ENCODE assay signal across 14 mouse cellular contexts in genomic region chr15:67249147-67249546, GRCm38 (mm10).
DNase-seq lines count a peak whose midpoint lies in the region; ATAC-seq lines count a peak whose summit lies in the region.
"Had no signal": no experiment of that assay in that cellular context is flagged by ENCODE, and none has a peak within 500 bp of the region (broad histone marks: within the 10 kb centered on the region; RNA-seq: fewer than 3 reads in every experiment).

No protein-coding gene starts in this region.

- H3K4me2 ChIP-seq in heart, embryonic 13.5 days = peak overlapping the region; percentile 49
- H3K4me2 ChIP-seq in midbrain, embryonic 13.5 days (replicated peaks) = no peak overlapping the region
- H3K4me2 ChIP-seq: limb, embryonic 13.5 days had no signal

- no peak overlapping the region for H3K4me3 ChIP-seq in heart, embryonic 13.5 days
- H3K4me3 ChIP-seq in midbrain, embryonic 13.5 days (replicated peaks) = no peak overlapping the region
- no peak overlapping the region for H3K4me3 ChIP-seq in midbrain, embryonic 10.5 days
- H3K4me3 ChIP-seq: erythroblast, embryonic 14.5 days; hindbrain, embryonic 10.5 days; limb, embryonic 13.5 days had no signal

- no peaks in the 10 kb centered on the region for H3K36me3 ChIP-seq in heart, embryonic 13.5 days
- no peaks in the 10 kb centered on the region for H3K36me3 ChIP-seq in midbrain, embryonic 13.5 days
- no peaks in the 10 kb centered on the region for H3K36me3 ChIP-seq in midbrain, embryonic 10.5 days
- H3K36me3 ChIP-seq: hindbrain, embryonic 10.5 days; limb, embryonic 13.5 days had no signal

- H3K27ac ChIP-seq in heart, embryonic 13.5 days (replicated peaks) = peak overlapping the region; percentile 63
- H3K27ac ChIP-seq in midbrain, embryonic 13.5 days = peak overlapping the region; percentile 30; the same call in 1 of the 2 replicates
- no peak overlapping the region for H3K27ac ChIP-seq in midbrain, embryonic 10.5 days (replicated peaks)
- H3K27ac ChIP-seq: hindbrain, embryonic 10.5 days; limb, embryonic 13.5 days had no signal

- H3K27me3 ChIP-seq in heart, embryonic 13.5 days (replicated peaks) = no peaks in the 10 kb centered on the region
- 0 out of 2 replicates have a peak, but pooled peaks cover 3% of the 10 kb centered on the region for H3K27me3 ChIP-seq in midbrain, embryonic 13.5 days
- H3K27me3 ChIP-seq in midbrain, embryonic 10.5 days (ENCODE audit: low read depth, poor library complexity, severe bottlenecking) = peaks cover 22% of the 10 kb centered on the region
- H3K27me3 ChIP-seq: limb, embryonic 13.5 days had no signal

- 14% methylated on average over 4 of the region's 4 CpGs for WGBS in heart, embryonic 13.5 days
- 33% methylated on average over 4 of the region's 4 CpGs for WGBS in midbrain, embryonic 13.5 days
- WGBS in midbrain, embryonic 10.5 days = 60% methylated on average over 4 of the region's 4 CpGs

- no peaks in the 10 kb centered on the region for H3K9me3 ChIP-seq in heart, embryonic 13.5 days
- H3K9me3 ChIP-seq in midbrain, embryonic 13.5 days = no peaks in the 10 kb centered on the region
- H3K9me3 ChIP-seq in midbrain, embryonic 10.5 days (replicated peaks) = no peaks in the 10 kb centered on the region
- H3K9me3 ChIP-seq: hindbrain, embryonic 10.5 days; limb, embryonic 13.5 days had no signal

- 0 out of 2 replicates have a peak overlapping the region, but pooled peaks have one; percentile 6 for H3K9ac ChIP-seq in heart, embryonic 13.5 days
- H3K9ac ChIP-seq in midbrain, embryonic 13.5 days (replicated peaks) = no peak overlapping the region
- H3K9ac ChIP-seq: limb, embryonic 13.5 days had no signal

- ATAC-seq in heart, embryonic 13.5 days (ENCODE audit: extremely low read depth, insufficient number of reproducible peaks, low FRiP score, low TSS enrichment) = no peak
- ATAC-seq in midbrain, embryonic 13.5 days = no peak

- no peak for DNase-seq in heart, postnatal 25 days (ENCODE audit: low spot score)
- no peak for DNase-seq in midbrain, embryonic 10.5 days (ENCODE audit: low spot score)
- DNase-seq in embryo, embryonic 11 days = peak; percentile 31
- peak; percentile 7 for DNase-seq in forelimb bud, embryonic 11.5 days (ENCODE audit: low read depth, low spot score)
- DNase-seq in testis, postnatal 14 days (ENCODE audit: low spot score) = no peak
- DNase-seq: adrenal gland, postnatal 36 days; kidney, adult 18-20 months; kidney, postnatal 25 days; right cerebral cortex, postnatal 14 days had no signal

- H3K4me1 ChIP-seq in heart, embryonic 13.5 days = peaks cover 31% of the 10 kb centered on the region
- peaks cover 25% of the 10 kb centered on the region for H3K4me1 ChIP-seq in midbrain, embryonic 13.5 days (replicated peaks)
- peaks cover 22% of the 10 kb centered on the region for H3K4me1 ChIP-seq in midbrain, embryonic 10.5 days

- intact Hi-C loops in heart, postnatal 25 days (cut with DNase I) = no loop called here

Comparison
In these comparisons a context has a peak if more than half of its experiments do, and no peak if none do; other contexts are left out.
1. DNase-seq: peak in embryo, embryonic 11 days (single experiment) and forelimb bud, embryonic 11.5 days (single experiment); none in heart, postnatal 25 days (single experiment), midbrain, embryonic 10.5 days (single experiment) and testis, postnatal 14 days (single experiment).